Mouse (Mus musculus): Measurements from ENCODE around the gene Krtap21-1. TPM values are rescaled to one million over a fixed set of nuclear protein-coding genes. Genes with fewer than 3 reads are reported as not detected.

The Krtap21-1 gene
- not detected for polyA plus RNA-seq (2014; fragmentation: Illumina TruSeq; extraction: RNeasy Lipid Tissue Mini Kit (QIAGEN cat#74804); ENCODE audit: low read depth, low replicate concordance)

GRCm38 (mm10) chr16:89403768-89404167 is at the start of gene Krtap21-1:
Gene Krtap21-1 (minus strand): TSS chr16:89403868.

GRCm38 (mm10) chr16:89420011-89420410 is 16.3 kb upstream of the Krtap21-1 start, which contains the start of gene Krtap6-2:
Gene Krtap6-2 (minus strand): TSS chr16:89420111.

Other genes with a start within 250 kb of the Krtap21-1 start
- 5.7 TPM for gene Gm9789, start 245.9 kb downstream of the Krtap21-1 start, polyA plus RNA-seq (2014; fragmentation: Illumina TruSeq; extraction: RNeasy Lipid Tissue Mini Kit (QIAGEN cat#74804); ENCODE audit: low read depth, low replicate concordance)
- not detected for gene Gm7735, start 234.4 kb downstream of the Krtap21-1 start, polyA plus RNA-seq (2014; fragmentation: Illumina TruSeq; extraction: RNeasy Lipid Tissue Mini Kit (QIAGEN cat#74804); ENCODE audit: low read depth, low replicate concordance)
- not detected for gene 1110057P08Rik, start 229.1 kb downstream of the Krtap21-1 start, polyA plus RNA-seq (2014; fragmentation: Illumina TruSeq; extraction: RNeasy Lipid Tissue Mini Kit (QIAGEN cat#74804); ENCODE audit: low read depth, low replicate concordance)
- not detected for gene Krtap20-2, start 198.0 kb downstream of the Krtap21-1 start, polyA plus RNA-seq (2014; fragmentation: Illumina TruSeq; extraction: RNeasy Lipid Tissue Mini Kit (QIAGEN cat#74804); ENCODE audit: low read depth, low replicate concordance)
- not detected for gene Krtap6-2, start 16.2 kb upstream of the Krtap21-1 start, polyA plus RNA-seq (2014; fragmentation: Illumina TruSeq; extraction: RNeasy Lipid Tissue Mini Kit (QIAGEN cat#74804); ENCODE audit: low read depth, low replicate concordance)
- gene Krtap8-1, start 84.1 kb upstream of the Krtap21-1 start, polyA plus RNA-seq (2014; fragmentation: Illumina TruSeq; extraction: RNeasy Lipid Tissue Mini Kit (QIAGEN cat#74804); ENCODE audit: low read depth, low replicate concordance): not detected
- gene Krtap7-1, start 104.5 kb upstream of the Krtap21-1 start, polyA plus RNA-seq (2014; fragmentation: Illumina TruSeq; extraction: RNeasy Lipid Tissue Mini Kit (QIAGEN cat#74804); ENCODE audit: low read depth, low replicate concordance): not detected
- not detected for gene Krtap11-1, start 167.3 kb upstream of the Krtap21-1 start, polyA plus RNA-seq (2014; fragmentation: Illumina TruSeq; extraction: RNeasy Lipid Tissue Mini Kit (QIAGEN cat#74804); ENCODE audit: low read depth, low replicate concordance)